Mouse (Mus musculus) lung, adult 2 months (tissue): ENCODE measurements around the gene Klhl18. TPM values are rescaled to one million over a fixed set of nuclear protein-coding genes. Genes with fewer than 3 reads are reported as not detected.
"Not testable (repeated sequence)": the region's sequence is repeated elsewhere in the genome, so short reads cannot be mapped to it uniquely, and the experiment has no call there.

Experiments
- DNase-seq: peaks from one replicate; pipeline ENCODE4 v3.0.0; 2022
- H3K4me1 ChIP-seq: fragments of 200-500 bp; 2 replicates; pipeline ENCODE4 v1.6.1; 2011; ENCODE audit warnings: low read length; ENCODE audit not compliant: control insufficient read depth, insufficient read depth
- H3K4me3 ChIP-seq: fragments of 200-500 bp; replicated peaks from 2 replicates; pipeline ENCODE3; 2011; ENCODE audit warnings: low read depth, mild to moderate bottlenecking, control low read depth, low read length; ENCODE audit errors: extremely low read depth
- CTCF ChIP-seq: fragments of 200-500 bp; IDR thresholded peaks from 2 replicates; pipeline ENCODE4 v1.5.1; 2011; ENCODE audit warnings: mild to moderate bottlenecking, low read length, control low read depth; ENCODE audit not compliant: insufficient read depth
- POLR2A ChIP-seq: fragments of 200-500 bp; IDR thresholded peaks from 2 replicates; pipeline ENCODE4 v1.6.1; 2011; ENCODE audit warnings: low read depth, mild to moderate bottlenecking, control low read depth, low read length, borderline replicate concordance; ENCODE audit errors: extremely low read depth
- WGBS: fragments of 180-500 bp; shearing (Covaris S2); methylation state at CpG from one replicate; pipeline ENCODE4 v1.1.7; 2018; 5-methylcytosine and 5-hydroxymethylcytosine counted together
- polyA plus RNA-seq: library from polyadenylated mRNA; depleted of rRNA; stranded (reverse); fragments of >200 nt; gene quantifications from 2 replicates; pipeline ENCODE4 v1.2.3, GENCODE M21; 2012; rRNA removed

Klhl18 gene
- polyA plus RNA-seq, 1 experiment, result 21.1 TPM

DNA sequence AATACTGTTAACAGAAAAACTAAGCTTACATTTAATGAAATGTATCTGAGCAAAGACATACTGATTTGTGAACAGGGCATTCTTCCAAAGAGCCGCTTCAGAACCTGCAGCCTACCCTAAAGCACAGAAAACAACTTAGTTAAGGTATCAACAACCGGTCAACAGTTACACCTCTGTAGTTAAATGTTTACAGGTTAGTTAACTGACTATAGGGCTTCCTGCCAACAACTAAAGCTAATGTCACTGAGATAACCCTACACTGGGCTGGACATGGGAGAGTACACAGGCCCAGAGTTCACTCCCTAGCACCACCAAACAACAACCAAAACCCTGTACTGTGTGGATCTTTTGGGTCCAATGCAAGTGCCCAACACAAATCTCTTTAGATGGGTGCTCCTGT lies 73.8 kb downstream of the Klhl18 start:
- no peak for DNase-seq
- no peak overlapping the region for H3K4me3 ChIP-seq
- peaks cover 7% of the 10 kb centered on the region for H3K4me1 ChIP-seq
- 94% methylated on average over 2 of the region's 2 CpGs for WGBS
- TF ChIP-seq POLR2A, result no peak
- no peak for TF ChIP-seq CTCF

DNA sequence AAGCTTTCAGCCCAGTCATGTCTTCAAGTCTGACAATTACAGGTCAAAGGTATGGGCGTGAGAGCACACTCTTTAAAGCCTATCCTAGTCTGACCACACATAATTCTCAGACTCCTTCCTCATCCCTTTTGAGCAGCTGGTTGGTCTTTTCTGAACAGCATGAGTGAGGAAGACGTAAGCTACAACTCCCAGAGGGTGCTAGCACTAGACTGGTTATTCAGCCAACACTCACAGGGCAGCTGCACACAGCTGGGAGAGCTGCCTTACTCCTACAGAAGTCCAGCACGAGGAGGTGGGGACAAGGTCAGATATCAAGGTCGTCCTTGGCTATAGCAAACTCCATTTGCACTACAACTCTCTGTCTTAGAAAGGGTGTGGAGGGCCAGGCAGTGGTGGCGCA lies 75.8 kb downstream of the Klhl18 start:
- no peak for DNase-seq
- Histone ChIP-seq H3K4me1 (no peaks in the 10 kb centered on the region), H3K4me3 (no peak overlapping the region)
- TF ChIP-seq POLR2A (no peak), CTCF (no peak)
- 72% methylated on average over 5 of the region's 5 CpGs for WGBS

- DNase-seq, result no peak
- H3K4me1 ChIP-seq, result no peaks in the 10 kb centered on the region
- no peak for TF ChIP-seq POLR2A
- TF ChIP-seq CTCF, result no peak
- WGBS, result 74% methylated on average over 4 of the region's 4 CpGs
- no peak overlapping the region for H3K4me3 ChIP-seq
Measured at GRCm38 (mm10) chr9:110393295-110393694, 83.2 kb downstream of the Klhl18 start.

DNA sequence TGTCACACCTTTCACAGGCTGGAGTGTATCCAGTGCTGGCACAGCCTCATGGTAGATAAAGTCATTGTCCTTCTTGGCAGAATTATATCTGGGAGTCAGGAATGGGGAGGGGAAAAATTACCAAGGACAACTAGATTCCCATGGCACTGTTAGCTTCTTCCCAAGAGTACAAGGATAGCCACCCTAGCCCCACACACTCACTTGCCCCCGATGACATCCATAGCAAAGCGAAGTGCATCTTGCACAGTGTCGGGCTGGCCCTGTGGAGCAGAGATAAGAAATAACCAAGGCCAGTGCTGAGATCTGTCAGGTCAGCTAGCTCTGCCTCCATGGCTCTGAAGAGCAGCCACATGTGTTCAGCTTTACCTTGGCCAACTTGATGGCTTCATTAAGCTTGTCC lies 85.7 kb downstream of the Klhl18 start:
- WGBS, result 96% methylated on average over 3 of the region's 3 CpGs
- no peak overlapping the region for H3K4me3 ChIP-seq
- TF ChIP-seq CTCF (no peak), POLR2A (no peak)
- H3K4me1 ChIP-seq, result no peaks in the 10 kb centered on the region
- no peak for DNase-seq

DNA sequence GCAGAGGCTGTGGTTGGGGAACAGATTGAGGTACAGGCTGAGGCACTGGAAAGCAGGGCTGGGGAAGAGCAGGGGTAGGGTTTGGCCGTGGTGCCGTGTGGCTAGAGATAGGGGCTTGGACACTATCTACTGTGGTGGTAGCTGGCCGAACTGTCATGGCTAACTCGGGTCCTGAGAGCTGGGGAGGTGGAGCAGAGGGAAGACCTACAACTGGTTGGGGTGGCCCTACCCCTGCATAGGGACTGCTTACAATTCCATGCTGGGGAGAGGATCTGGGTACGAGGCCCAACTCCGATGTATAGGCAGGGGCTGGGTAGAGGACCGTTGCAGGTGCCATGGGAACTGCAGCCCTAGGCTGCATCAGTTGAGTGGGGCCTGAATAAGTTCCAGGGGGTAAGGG lies 88.5 kb downstream of the Klhl18 start:
- WGBS, result 97% methylated on average over 7 of the region's 7 CpGs
- H3K4me3 ChIP-seq, result no peak overlapping the region
- TF ChIP-seq CTCF, result no peak
- no peak for TF ChIP-seq POLR2A
- H3K4me1 ChIP-seq, result no peaks in the 10 kb centered on the region
- DNase-seq, result no peak

GRCm38 (mm10) chr9:110384369-110384929 lies 92.0 kb downstream of the Klhl18 start:
- Histone ChIP-seq H3K4me3 (no peak overlapping the region), H3K4me1 (no peaks in the 10 kb centered on the region)
- TF ChIP-seq POLR2A (no peak), CTCF (no peak)
- 80% methylated on average over 7 of the region's 7 CpGs for WGBS
- DNase-seq, result no peak

DNA sequence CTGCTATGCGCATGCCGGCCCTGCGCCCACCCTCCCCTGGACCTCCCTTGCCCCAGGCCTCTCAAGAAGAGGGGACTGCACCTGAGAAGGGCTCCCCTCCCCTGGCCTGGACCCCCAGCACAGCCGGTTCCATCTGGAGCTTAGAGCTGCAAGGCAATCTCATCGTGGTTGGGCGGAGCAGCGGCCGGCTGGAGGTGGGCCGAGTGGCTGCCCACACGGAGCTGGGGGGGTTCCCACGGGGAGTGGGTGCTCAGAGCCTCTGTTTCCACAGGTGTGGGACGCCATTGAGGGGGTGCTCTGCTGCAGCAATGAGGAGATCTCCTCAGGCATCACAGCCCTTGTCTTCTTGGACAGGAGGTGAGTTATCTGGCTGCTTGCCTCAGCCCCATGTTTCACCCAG lies 95.2 kb downstream of the Klhl18 start:
- H3K4me3 ChIP-seq, result no peak overlapping the region
- whole genome bisulfite sequencing, result 69% methylated on average over 12 of the region's 12 CpGs
- TF ChIP-seq CTCF, result no peak
- TF ChIP-seq POLR2A, result no peak
- no peak for DNase-seq
- H3K4me1 ChIP-seq, result no peaks in the 10 kb centered on the region

DNA sequence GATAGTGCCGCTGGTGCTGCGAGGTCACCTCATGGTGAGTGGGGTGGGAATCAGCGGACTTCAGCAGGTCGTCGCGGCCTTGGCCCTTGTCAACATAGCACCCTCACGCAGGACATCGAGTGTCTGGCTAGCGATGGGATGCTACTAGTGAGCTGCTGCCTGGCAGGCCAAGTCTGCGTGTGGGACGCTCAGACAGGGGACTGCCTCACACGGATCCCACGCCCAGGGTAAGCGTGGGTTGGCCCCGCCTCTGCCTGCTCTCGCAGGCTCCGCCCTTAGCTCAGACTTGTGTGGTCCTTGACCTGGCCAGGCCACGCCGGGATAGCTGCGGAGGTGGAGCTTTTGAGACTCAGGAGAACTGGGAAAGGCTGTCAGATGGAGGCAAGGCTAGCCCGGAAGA lies 95.8 kb downstream of the Klhl18 start:
- peak; percentile 24 for DNase-seq
- H3K4me3 ChIP-seq, result peak overlapping the region; percentile 6
- H3K4me1 ChIP-seq, result no peaks in the 10 kb centered on the region
- TF ChIP-seq POLR2A (no peak), CTCF (no peak)
- 40% methylated on average over 21 of the region's 21 CpGs for WGBS

GRCm38 (mm10) chr9:110379361-110379760 lies 97.1 kb downstream of the Klhl18 start:
- no peak for DNase-seq
- no peaks in the 10 kb centered on the region for H3K4me1 ChIP-seq
- WGBS, result 95% methylated on average over 8 of the region's 8 CpGs
- TF ChIP-seq POLR2A, result no peak
- H3K4me3 ChIP-seq, result no peak overlapping the region

DNA sequence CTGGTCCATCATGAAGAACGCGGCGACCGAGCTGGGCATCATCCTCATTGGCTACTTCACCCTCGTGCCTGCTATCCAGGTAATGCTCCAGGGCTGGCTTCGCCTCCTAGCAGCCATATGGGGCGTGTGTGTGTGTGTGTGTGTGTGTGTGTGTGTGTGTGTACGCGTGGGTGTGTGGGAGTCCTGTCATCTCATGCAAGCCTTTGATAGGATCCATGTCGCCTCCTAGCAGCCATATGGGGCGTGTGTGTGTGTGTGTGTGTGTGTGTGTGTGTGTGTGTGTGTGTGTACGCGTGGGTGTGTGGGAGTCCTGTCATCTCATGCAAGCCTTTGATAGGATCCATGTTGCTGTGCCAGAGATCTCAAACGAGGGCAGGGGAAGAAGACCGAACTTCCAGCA lies 98.8 kb downstream of the Klhl18 start:
- not testable (repeated sequence) for H3K4me1 ChIP-seq, DNase-seq, H3K4me3 ChIP-seq
- WGBS, result 89% methylated on average over 15 of the region's 15 CpGs

Other genes starting within 250 kb of the Klhl18 start
- gene Cspg5, start 232.9 kb downstream of the Klhl18 start, polyA plus RNA-seq, result 0.61 and 0.71 TPM in 2 replicates
- 6.2 and 8.2 TPM in 2 replicates for gene Elp6, start 171.5 kb downstream of the Klhl18 start, polyA plus RNA-seq
- 36.7 and 42.1 TPM in 2 replicates for gene Scap, start 143.4 kb downstream of the Klhl18 start, polyA plus RNA-seq
- 24.9 and 34.0 TPM in 2 replicates for gene Ptpn23, start 68.5 kb downstream of the Klhl18 start, polyA plus RNA-seq
- 0.36 and 3.4 TPM in 2 replicates for gene Ngp, start 56.9 kb downstream of the Klhl18 start, polyA plus RNA-seq
- 2.9 and 5.8 TPM in 2 replicates for gene Kif9, start 264 bp upstream of the Klhl18 start, polyA plus RNA-seq
- gene Setd2, start 55.9 kb upstream of the Klhl18 start, polyA plus RNA-seq, result 34.6 and 42.6 TPM in 2 replicates
- 20.0 and 22.9 TPM in 2 replicates for gene Nradd, start 147.8 kb upstream of the Klhl18 start, polyA plus RNA-seq
- gene Nbeal2, start 177.5 kb upstream of the Klhl18 start, polyA plus RNA-seq, result 58.4 and 66.4 TPM in 2 replicates
- gene Ccdc12, start 179.8 kb upstream of the Klhl18 start, polyA plus RNA-seq, result 101 and 124 TPM in 2 replicates